Mouse (Mus musculus) neutrophil, adult 5-6 weeks (primary cell): ENCODE measurements around the gene Ddx25. TPM values are rescaled to one million over a fixed set of nuclear protein-coding genes. Genes with fewer than 3 reads are reported as not detected.
A peak's percentile ranks its signal among the peaks of the same experiment; 100 is the strongest.

ENCODE experiments used
- ATAC-seq: fragments of 151-379, 151-347 bp; 2 replicates; pipeline ENCODE4 v1.8.0; 2017; ENCODE audit warnings: mild to moderate bottlenecking, moderate TSS enrichment; ENCODE audit not compliant: insufficient number of reproducible peaks, poor library complexity, low FRiP score, severe bottlenecking; ENCODE audit errors: extremely low read depth
- total RNA-seq: library from RNA; stranded (forward); fragments of 200-1000 nt; gene quantifications from 2 replicates; pipeline ENCODE4 v1.2.3, GENCODE M21; 2017

Gene Ddx25
- total RNA-seq, 1 experiment from 2014 or later, result 1.3 TPM

GRCm38 (mm10) chr9:35508234-35508633, 50.1 kb downstream of the Ddx25 start:
- ATAC-seq, result no peak

GRCm38 (mm10) chr9:35502361-35503000, 55.8 kb downstream of the Ddx25 start:
- ATAC-seq, result no peak

GRCm38 (mm10) chr9:35499946-35500345, 58.4 kb downstream of the Ddx25 start:
- no peak for ATAC-seq

GRCm38 (mm10) chr9:35495471-35495870, 62.9 kb downstream of the Ddx25 start:
- peak; percentile 56; the same call in 1 of the 2 replicates for ATAC-seq

- no peak for ATAC-seq
Measured at GRCm38 (mm10) chr9:35494937-35495336, 63.4 kb downstream of the Ddx25 start.

DNA sequence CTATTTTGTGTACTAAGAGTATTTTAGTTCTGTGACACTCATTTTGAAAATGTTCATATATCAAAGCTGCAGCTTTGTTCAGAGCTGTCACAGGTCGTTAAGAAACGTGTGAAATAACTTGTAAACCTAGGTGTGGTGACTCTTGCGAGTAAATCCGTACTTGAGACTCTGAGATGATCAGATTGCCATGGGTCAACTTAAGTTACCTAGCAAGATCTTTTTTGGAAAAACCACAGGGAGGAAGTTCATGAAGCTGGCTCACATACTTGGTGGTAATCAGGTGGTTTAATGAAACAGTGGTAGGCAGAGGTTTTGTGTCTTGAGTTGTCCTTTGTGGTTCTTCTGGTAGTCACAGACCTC, 64.6 kb downstream of the Ddx25 start:
- no peak for ATAC-seq

- ATAC-seq, result no peak
Measured at GRCm38 (mm10) chr9:35493033-35493732, 65.1 kb downstream of the Ddx25 start.

DNA sequence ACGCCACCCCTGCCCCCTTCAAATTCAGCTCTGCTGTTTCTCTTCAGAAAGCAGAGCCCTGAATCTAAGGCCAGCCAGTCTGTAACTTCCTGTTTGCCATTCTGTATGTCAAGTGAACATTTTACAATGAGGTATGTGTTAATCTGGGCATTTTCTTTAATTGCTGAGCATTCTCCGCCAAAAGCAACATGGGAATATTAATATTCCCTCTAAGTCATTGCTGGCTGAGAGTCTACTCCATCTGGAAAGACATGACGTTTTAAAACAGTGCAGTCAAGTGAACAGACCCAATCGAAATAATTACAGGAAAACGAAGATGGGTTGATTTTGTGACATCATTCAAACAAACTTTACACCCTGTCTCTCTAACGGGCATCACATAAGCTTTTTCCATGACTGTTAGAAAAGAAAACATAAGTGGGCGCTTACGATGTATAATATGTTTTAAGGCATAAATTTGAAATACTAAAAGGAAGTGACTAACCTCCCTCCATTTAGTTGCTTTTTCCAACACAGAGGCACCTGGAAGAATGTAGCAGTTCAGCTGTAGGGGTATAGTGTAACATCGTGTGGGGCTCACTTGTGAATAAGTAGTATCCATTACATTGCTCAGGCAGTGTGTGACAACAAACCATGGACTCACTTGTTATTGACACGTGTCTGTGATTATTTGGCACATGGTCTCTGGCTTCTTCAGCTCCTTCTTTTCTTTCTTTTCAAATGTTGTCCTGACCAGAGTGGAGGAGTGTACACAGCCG, 67.0 kb downstream of the Ddx25 start:
- no peak for ATAC-seq

DNA sequence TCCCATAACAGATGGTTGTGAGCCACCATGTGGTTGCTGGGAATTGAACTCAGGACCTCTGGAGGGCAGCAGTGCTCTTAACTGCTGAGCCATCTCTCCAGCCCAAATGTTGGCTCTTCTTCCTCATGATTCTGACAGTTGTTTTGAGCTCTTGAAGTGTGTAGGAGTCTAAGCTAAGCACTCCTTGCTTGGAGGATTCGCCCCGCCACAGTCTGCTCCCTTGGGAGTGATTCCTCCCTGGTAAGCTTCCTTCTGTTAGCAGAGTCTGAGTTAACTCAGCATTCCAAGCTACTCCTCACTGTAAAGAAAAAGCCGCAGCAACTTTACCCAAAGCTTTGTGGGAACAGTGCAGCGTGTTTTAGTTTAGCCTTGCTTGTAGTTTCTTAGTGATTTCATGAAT, 69.8 kb downstream of the Ddx25 start:
- ATAC-seq, result no peak

Other genes starting within 250 kb of the Ddx25 start
- 2.6 and 2.7 TPM in 2 replicates for gene Cdon, start 137.4 kb downstream of the Ddx25 start, total RNA-seq
- gene Gm1113, start 40.3 kb downstream of the Ddx25 start, total RNA-seq, result not detected in 2 replicates
- gene Pus3, start 67 bp upstream of the Ddx25 start, total RNA-seq, result 25.6 and 30.9 TPM in 2 replicates
- gene Pate2, start 11.8 kb upstream of the Ddx25 start, total RNA-seq, result not detected in 2 replicates
- 11.9 and 14.5 TPM in 2 replicates for gene Hyls1, start 11.9 kb upstream of the Ddx25 start, total RNA-seq
- not detected in 2 replicates for gene Pate4, start 53.4 kb upstream of the Ddx25 start, total RNA-seq
- not detected in 2 replicates for gene Pate3, start 89.7 kb upstream of the Ddx25 start, total RNA-seq
- gene Pate1, start 128.9 kb upstream of the Ddx25 start, total RNA-seq, result not detected in 2 replicates
- gene Gm17677, start 182.5 kb upstream of the Ddx25 start, total RNA-seq, result not detected in 2 replicates
- not detected in 2 replicates for gene Gm17727, start 219.6 kb upstream of the Ddx25 start, total RNA-seq
- gene Gm27235, start 231.6 kb upstream of the Ddx25 start, total RNA-seq, result not detected in 2 replicates
- gene D730048I06Rik, start 231.6 kb upstream of the Ddx25 start, total RNA-seq, result not detected in 2 replicates